Mouse (Mus musculus) liver, embryonic 14.5 days (tissue): Measurements from ENCODE around the gene Grsf1. TPM values are rescaled to one million over a fixed set of nuclear protein-coding genes. Genes with fewer than 3 reads are reported as not detected.

Source experiments
- ATAC-seq: fragments of 200-750 bp; cut with Nextera tagmentation; 2 replicates; pipeline ENCODE4 v1.8.0; 2017; ENCODE audit warnings: moderate number of reproducible peaks, mild to moderate bottlenecking, moderate library complexity; ENCODE audit not compliant: insufficient read depth
- DNase-seq, 3 experiments: peaks; one replicate each; pipeline ENCODE4 v3.0.0-alpha.2; 2012 to 2013; ENCODE audit warnings: low read depth in 3 of 3, low spot score in 3 of 3
- H3K27ac ChIP-seq: fragments of 300-500 bp; sonication (generic); 2 replicates; pipeline ENCODE4 v1.5.1; 2014; ENCODE audit warnings: moderate library complexity, mild to moderate bottlenecking, control low read depth, inconsistent platforms
- H3K27me3 ChIP-seq: fragments of 300-500 bp; sonication (generic); 2 replicates; pipeline ENCODE4 v1.6.1; 2014; ENCODE audit warnings: mild to moderate bottlenecking, low read length, moderate library complexity; ENCODE audit not compliant: control insufficient read depth, insufficient read depth
- H3K36me3 ChIP-seq: fragments of 300-500 bp; sonication (generic); replicated peaks from 2 replicates; pipeline ENCODE4 v1.6.1; 2014; ENCODE audit warnings: low read depth; ENCODE audit not compliant: control insufficient read depth, insufficient read depth
- H3K4me1 ChIP-seq, 2 experiments: fragments of 200-500 bp in 1 of 2; fragments of 300-500 bp in 1 of 2; sonication (generic) in 1 of 2; replicated peaks; 2 replicates each; pipeline ENCODE4 v1.6.1; 2012 to 2014; ENCODE audit warnings: antibody characterized with exemption in 1 of 2, inconsistent platforms in 1 of 2, low read length in 1 of 2; ENCODE audit not compliant: control insufficient read depth in 2 of 2, insufficient read depth in 2 of 2
- H3K4me2 ChIP-seq: fragments of 300-500 bp; sonication (generic); 2 replicates; pipeline ENCODE4 v1.6.1; 2014; ENCODE audit warnings: low read depth, mild to moderate bottlenecking, control low read depth, moderate library complexity
- H3K4me3 ChIP-seq, 2 experiments: fragments of 200-500 bp in 1 of 2; fragments of 300-500 bp in 1 of 2; sonication (generic) in 1 of 2; 2 replicates each; pipeline ENCODE4 v1.5.1; 2012 to 2014; ENCODE audit warnings: low read depth in 2 of 2, low read length in 2 of 2, mild to moderate bottlenecking in 2 of 2, control low read depth in 1 of 2, inconsistent platforms in 1 of 2, moderate library complexity in 1 of 2; ENCODE audit not compliant: insufficient read depth in 1 of 2
- H3K9ac ChIP-seq: fragments of 300-500 bp; sonication (generic); replicated peaks from 2 replicates; pipeline ENCODE4 v1.6.1; 2014; ENCODE audit warnings: mild to moderate bottlenecking, control low read depth, moderate library complexity
- H3K9me3 ChIP-seq: fragments of 300-500 bp; sonication (generic); 2 replicates; pipeline ENCODE4 v1.6.1; 2016; ENCODE audit warnings: low read length, mixed read lengths; ENCODE audit not compliant: control insufficient read depth
- CTCF ChIP-seq: IDR thresholded peaks from 2 replicates; pipeline ENCODE4 v1.5.1; 2016; ENCODE audit warnings: antibody characterized with exemption, low read depth, control low read depth
- EP300 ChIP-seq: IDR thresholded peaks from 2 replicates; pipeline ENCODE4 v1.6.1; 2016; ENCODE audit warnings: antibody characterized with exemption, low read depth
- WGBS: fragments of 180-500 bp; shearing (Covaris S2); extraction: QIAGEN DNeasy Blood & Tissue Kit; methylation state at CpG from one replicate; pipeline ENCODE4 v1.1.7; 2014; ENCODE audit not compliant: insufficient replicate concordance; 5-methylcytosine and 5-hydroxymethylcytosine counted together
- polyA plus RNA-seq, 2 experiments: library from polyadenylated mRNA; depleted of rRNA in 1 of 2; stranded (reverse) in 1 of 2; unstranded in 1 of 2; fragments of >200 nt; fragmentation: Nextera tagmentation in 1 of 2; extraction: Ambion mirVana in 1 of 2; gene quantifications; 2 replicates each; pipeline versions ENCODE4 v1.2.1 to v1.2.3; 2012 to 2014

Grsf1 gene
- polyA plus RNA-seq (2012; rRNA removed) (10.5 and 20.3 TPM in 2 replicates), polyA plus RNA-seq (2014; fragmentation: Nextera tagmentation; extraction: Ambion mirVana) (27.5 and 31.4 TPM in 2 replicates)

- H3K27ac ChIP-seq: peak within 1 kb of the TSS; percentile 48
- TF ChIP-seq EP300 (no peak), CTCF (no peak)
- H3K9ac ChIP-seq: peak within 1 kb of the TSS; percentile 74
- peak within 1 kb of the TSS; percentile 71 for H3K4me2 ChIP-seq
- H3K9me3 ChIP-seq: no peaks in the 10 kb centered on the region
- H3K4me1 ChIP-seq: peaks cover 8 to 18% of the 10 kb centered on the region in 2 experiments
- DNase-seq (peak; percentile 75 to 80 (median 76)), ATAC-seq (peak; percentile 87)
- under 1% methylated on average over 111 of the region's 127 CpGs for WGBS
- peak within 1 kb of the TSS; percentile 69 to 90 for H3K4me3 ChIP-seq
- H3K36me3 ChIP-seq: peaks cover 2% of the 10 kb centered on the region
- no peaks in the 10 kb centered on the region for H3K27me3 ChIP-seq
These were observed at the start of gene Grsf1 for GRCm38 (mm10) chr5:88675443-88676387. Gene Grsf1, minus strand, starts transcription at chr5:88676171.

- 11% methylated on average over 3 of the region's 3 CpGs for whole genome bisulfite sequencing
- TF ChIP-seq CTCF: no peak
- TF ChIP-seq EP300: peak; percentile 85
- Histone ChIP-seq H3K4me1 (peaks cover 35 to 41% of the 10 kb centered on the region in 2 experiments), H3K27ac (peak overlapping the region; percentile 91), H3K27me3 (no peaks in the 10 kb centered on the region), H3K9ac (peak overlapping the region; percentile 53), H3K4me3 (peak overlapping the region; percentile 57 to 99), H3K36me3 (peaks cover 2% of the 10 kb centered on the region; the same call in 1 of the 2 replicates), H3K4me2 (peak overlapping the region; percentile 77), H3K9me3 (no peaks in the 10 kb centered on the region)
- DNase-seq (peak; percentile 76 to 77 (median 77)), ATAC-seq (peak; percentile 74)
These were observed 48.1 kb upstream of the Grsf1 start for GRCm38 (mm10) chr5:88724030-88724429.

GRCm38 (mm10) chr5:88722213-88722600 lies 46.2 kb upstream of the Grsf1 start:
- TF ChIP-seq CTCF (no peak), EP300 (no peak)
- Histone ChIP-seq H3K9me3 (no peaks in the 10 kb centered on the region), H3K4me1 (peaks cover 35 to 39% of the 10 kb centered on the region in 2 experiments), H3K27ac (peak overlapping the region; percentile 91), H3K27me3 (no peaks in the 10 kb centered on the region), H3K4me3 (peak overlapping the region; percentile 81 to 99), H3K4me2 (peak overlapping the region; percentile 77), H3K9ac (peak overlapping the region; percentile 99), H3K36me3 (peaks cover 2% of the 10 kb centered on the region; the same call in 1 of the 2 replicates)
- DNase-seq (no peak), ATAC-seq (no peak)
- WGBS: 8% methylated on average over 4 of the region's 4 CpGs

GRCm38 (mm10) chr5:88721565-88722212 lies 45.7 kb upstream of the Grsf1 start:
- peak overlapping the region; percentile 81 to 99 for H3K4me3 ChIP-seq
- 1% methylated on average over 31 of the region's 31 CpGs for WGBS
- peak overlapping the region; percentile 91 for H3K27ac ChIP-seq
- TF ChIP-seq EP300: no peak
- no peak for TF ChIP-seq CTCF
- H3K9ac ChIP-seq: peak overlapping the region; percentile 99
- peaks cover 2% of the 10 kb centered on the region; the same call in 1 of the 2 replicates for H3K36me3 ChIP-seq
- H3K4me2 ChIP-seq: peak overlapping the region; percentile 77
- no peaks in the 10 kb centered on the region for H3K9me3 ChIP-seq
- H3K27me3 ChIP-seq: no peaks in the 10 kb centered on the region
- peak; percentile 58 for ATAC-seq
- DNase-seq: no peak
- peaks cover 35 to 37% of the 10 kb centered on the region in 2 experiments for H3K4me1 ChIP-seq
